Mouse (Mus musculus): ENCODE data around the gene Hdac4. TPM values are rescaled to one million over a fixed set of nuclear protein-coding genes. Genes with fewer than 3 reads are reported as not detected.

The Hdac4 gene
- polyA plus RNA-seq, 1 experiment, result 21.2 TPM

DNA sequence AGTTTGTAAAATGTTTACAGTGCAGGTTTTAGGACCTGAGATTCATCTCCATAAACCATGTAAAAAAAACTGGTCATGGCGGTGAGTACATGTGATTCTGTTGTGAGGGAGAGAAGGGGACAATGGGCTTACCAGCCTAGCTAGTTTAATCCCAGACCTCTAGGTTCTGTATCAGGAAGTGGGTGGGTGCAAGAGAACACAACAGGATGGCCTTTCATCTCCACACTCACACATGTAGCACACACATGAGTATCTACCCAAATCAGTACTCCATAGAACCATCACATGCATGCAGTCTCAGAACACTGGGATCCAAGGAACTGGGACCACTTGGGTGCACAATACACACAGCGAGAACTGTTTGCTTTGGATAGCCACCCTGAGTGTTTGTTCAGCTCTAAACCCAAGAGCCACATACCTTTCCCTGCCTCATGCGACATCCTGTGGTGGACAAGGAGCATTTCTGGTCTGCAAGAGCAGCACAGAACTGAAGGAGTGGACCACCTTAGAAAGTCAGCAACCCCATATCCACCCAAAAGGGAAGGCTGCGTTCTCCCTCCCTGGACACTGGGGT lies 143.9 kb downstream of the Hdac4 start:
- H3K36me3 ChIP-seq (ENCODE audit: control insufficient read depth, insufficient read depth), result peaks cover 5% of the 10 kb centered on the region
- H3K4me3 ChIP-seq, result no peak overlapping the region
- no peak for TF ChIP-seq REST (IDR thresholded peaks at IDR 0.05; ENCODE audit: insufficient read depth, insufficient read length)
- no peak for TF ChIP-seq TCF3 (IDR thresholded peaks at IDR 0.05; ENCODE audit: insufficient read length, low read depth)
- no peak overlapping the region for H3ac ChIP-seq (ENCODE audit: control insufficient read depth, insufficient read length)
- H3K27me3 ChIP-seq (ENCODE audit: control insufficient read depth, insufficient read depth, insufficient read length), result no peaks in the 10 kb centered on the region
- peaks cover 36% of the 10 kb centered on the region for H3K79me2 ChIP-seq (ENCODE audit: control insufficient read depth, insufficient read depth)
- no peak overlapping the region for H3K4me2 ChIP-seq (ENCODE audit: low read depth)

DNA sequence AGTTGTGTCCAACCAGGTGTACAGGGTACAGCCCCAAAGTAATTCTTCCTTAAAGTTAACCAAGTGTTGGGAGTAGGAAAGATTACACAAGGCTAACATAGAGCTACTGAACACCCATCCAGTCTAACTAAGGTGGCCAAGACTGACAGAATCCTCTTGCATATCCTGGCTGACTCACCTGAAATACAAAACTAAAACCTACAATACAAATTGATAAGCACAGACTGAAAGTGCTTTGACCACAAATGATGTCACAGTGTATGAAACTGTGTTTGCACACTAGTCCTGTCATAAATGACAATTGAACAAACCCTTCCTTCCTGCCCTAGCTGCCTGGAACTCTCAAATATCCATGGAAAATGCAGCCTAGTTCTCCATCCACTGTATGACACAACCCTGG lies 144.5 kb downstream of the Hdac4 start:
- Histone ChIP-seq H3K4me3 (no peak overlapping the region), H3K27me3 (ENCODE audit: control insufficient read depth, insufficient read depth, insufficient read length) (no peaks in the 10 kb centered on the region), H3ac (ENCODE audit: control insufficient read depth, insufficient read length) (no peak overlapping the region), H3K79me2 (ENCODE audit: control insufficient read depth, insufficient read depth) (peaks cover 32% of the 10 kb centered on the region), H3K36me3 (ENCODE audit: control insufficient read depth, insufficient read depth) (peaks cover 5% of the 10 kb centered on the region), H3K4me2 (ENCODE audit: low read depth) (no peak overlapping the region)
- TF ChIP-seq SRF (IDR thresholded peaks at IDR 0.05; ENCODE audit: control insufficient read depth, insufficient read length, low read depth) (no peak), MYOG (IDR thresholded peaks at IDR 0.05; ENCODE audit: control insufficient read depth in 1 of 3, insufficient read depth in 1 of 3, insufficient read length in 2 of 3, low read depth in 2 of 3) (no peak), E2F4 (IDR thresholded peaks at IDR 0.05; ENCODE audit: insufficient read depth) (no peak), MYOD1 (IDR thresholded peaks at IDR 0.05; ENCODE audit: control insufficient read depth in 1 of 3, insufficient read length in 2 of 3, low read depth in 2 of 3) (no peak), REST (IDR thresholded peaks at IDR 0.05; ENCODE audit: insufficient read depth, insufficient read length) (no peak), USF1 (IDR thresholded peaks at IDR 0.05; ENCODE audit: low read depth) (no peak), TCF12 (IDR thresholded peaks at IDR 0.05; ENCODE audit: insufficient read depth, poor library complexity, severe bottlenecking) (no peak), TCF3 (IDR thresholded peaks at IDR 0.05; ENCODE audit: insufficient read length, low read depth) (no peak)

DNA sequence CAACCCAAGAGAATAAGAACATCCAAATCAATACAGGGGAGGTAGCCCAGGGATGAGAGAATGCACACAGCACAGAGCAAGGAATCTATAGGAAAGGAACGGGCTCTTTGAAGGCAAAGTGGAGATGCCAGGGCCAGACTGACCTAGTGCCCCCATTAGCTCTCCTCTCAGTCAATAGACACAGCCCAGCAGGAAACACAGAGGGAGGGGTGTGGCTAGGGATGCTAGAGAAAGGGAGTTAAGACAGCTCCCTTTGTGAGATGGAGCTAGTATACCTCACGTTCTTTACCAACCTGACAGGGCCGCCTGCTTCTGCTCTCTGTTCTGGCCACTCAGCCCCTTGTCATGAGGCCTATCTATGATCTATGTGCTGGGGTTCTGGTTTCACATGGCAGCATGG lies 144.9 kb downstream of the Hdac4 start:
- H3K4me3 ChIP-seq, result no peak overlapping the region
- H3K36me3 ChIP-seq (ENCODE audit: control insufficient read depth, insufficient read depth), result peaks cover 5% of the 10 kb centered on the region
- no peak overlapping the region for H3ac ChIP-seq (ENCODE audit: control insufficient read depth, insufficient read length)
- no peaks in the 10 kb centered on the region for H3K27me3 ChIP-seq (ENCODE audit: control insufficient read depth, insufficient read depth, insufficient read length)
- H3K4me2 ChIP-seq (ENCODE audit: low read depth), result no peak overlapping the region
- H3K79me2 ChIP-seq (ENCODE audit: control insufficient read depth, insufficient read depth), result peaks cover 34% of the 10 kb centered on the region
- no peak for TF ChIP-seq MYOD1 (IDR thresholded peaks at IDR 0.05; ENCODE audit: control insufficient read depth in 1 of 3, insufficient read length in 2 of 3, low read depth in 2 of 3)
- no peak for TF ChIP-seq E2F4 (IDR thresholded peaks at IDR 0.05; ENCODE audit: insufficient read depth)
- TF ChIP-seq REST (IDR thresholded peaks at IDR 0.05; ENCODE audit: insufficient read depth, insufficient read length), result no peak
- no peak for TF ChIP-seq TCF3 (IDR thresholded peaks at IDR 0.05; ENCODE audit: insufficient read length, low read depth)
- no peak for TF ChIP-seq MAX (IDR thresholded peaks at IDR 0.05; ENCODE audit: low read depth)
- no peak for TF ChIP-seq SRF (IDR thresholded peaks at IDR 0.05; ENCODE audit: control insufficient read depth, insufficient read length, low read depth)
- no peak for TF ChIP-seq USF1 (IDR thresholded peaks at IDR 0.05; ENCODE audit: low read depth)
- TF ChIP-seq CEBPB (IDR thresholded peaks at IDR 0.05; ENCODE audit: insufficient read depth, poor library complexity, severe bottlenecking), result no peak
- TF ChIP-seq TCF12 (IDR thresholded peaks at IDR 0.05; ENCODE audit: insufficient read depth, poor library complexity, severe bottlenecking), result no peak
- no peak for TF ChIP-seq MYOG (IDR thresholded peaks at IDR 0.05; ENCODE audit: control insufficient read depth in 1 of 3, insufficient read depth in 1 of 3, insufficient read length in 2 of 3, low read depth in 2 of 3)
- no peak for TF ChIP-seq POLR2AphosphoS2 (IDR thresholded peaks at IDR 0.05; ENCODE audit: insufficient read length, low read depth)

DNA sequence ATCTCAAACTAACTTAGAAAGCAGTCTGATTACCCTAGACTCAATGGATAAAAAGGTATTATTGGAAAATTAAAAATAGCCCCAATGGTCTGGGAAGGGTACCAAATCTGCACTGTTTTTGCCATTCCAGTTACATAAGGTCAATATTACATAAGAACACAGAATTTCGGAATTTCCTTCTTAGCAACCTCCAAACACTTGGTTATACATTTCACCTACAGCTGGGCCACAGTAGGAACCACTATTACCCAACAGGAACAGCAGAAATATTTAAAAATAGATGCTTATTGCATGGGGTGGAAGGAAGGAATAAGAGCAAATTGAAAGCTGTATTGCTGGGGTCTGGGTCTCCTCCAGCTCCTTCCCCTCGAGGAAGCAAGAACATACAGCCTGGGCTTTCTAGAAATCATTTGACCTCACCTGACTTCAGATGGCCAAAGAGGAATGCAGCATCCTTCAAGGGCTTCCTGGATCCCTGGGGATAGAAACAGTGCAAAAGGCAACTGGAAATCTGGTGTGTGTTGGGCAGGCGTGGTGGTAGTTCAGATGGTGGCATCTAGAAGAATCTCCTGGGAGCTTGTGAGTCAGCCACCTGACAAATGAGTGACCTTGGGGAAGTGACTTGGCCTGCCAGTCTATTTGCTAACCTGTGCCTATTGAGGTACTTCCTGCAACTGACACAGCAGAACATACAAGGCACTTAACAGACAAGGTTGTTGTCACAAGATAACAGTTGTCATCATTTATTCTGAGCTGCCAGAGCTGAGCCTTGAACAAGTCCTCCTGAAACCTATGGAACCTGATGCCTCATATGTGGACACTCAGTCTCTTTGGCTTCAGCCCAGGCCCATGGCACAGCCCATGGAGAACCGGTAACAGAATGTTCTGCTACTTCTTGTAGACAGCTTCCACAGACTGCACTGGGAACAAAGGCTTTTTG lies 146.8 kb downstream of the Hdac4 start:
- H3K36me3 ChIP-seq (ENCODE audit: control insufficient read depth, insufficient read depth), result no peaks in the 10 kb centered on the region
- no peaks in the 10 kb centered on the region for H3K27me3 ChIP-seq (ENCODE audit: control insufficient read depth, insufficient read depth, insufficient read length)
- peaks cover 41% of the 10 kb centered on the region for H3K79me2 ChIP-seq (ENCODE audit: control insufficient read depth, insufficient read depth)
- H3ac ChIP-seq (ENCODE audit: control insufficient read depth, insufficient read length), result no peak overlapping the region
- H3K4me2 ChIP-seq (ENCODE audit: low read depth), result no peak overlapping the region
- TF ChIP-seq TCF3 (IDR thresholded peaks at IDR 0.05; ENCODE audit: insufficient read length, low read depth) (no peak), TCF12 (IDR thresholded peaks at IDR 0.05; ENCODE audit: insufficient read depth, poor library complexity, severe bottlenecking) (no peak), POLR2A (IDR thresholded peaks at IDR 0.05; ENCODE audit: insufficient read length, low read depth) (no peak)
- no peak overlapping the region for H3K4me3 ChIP-seq

DNA sequence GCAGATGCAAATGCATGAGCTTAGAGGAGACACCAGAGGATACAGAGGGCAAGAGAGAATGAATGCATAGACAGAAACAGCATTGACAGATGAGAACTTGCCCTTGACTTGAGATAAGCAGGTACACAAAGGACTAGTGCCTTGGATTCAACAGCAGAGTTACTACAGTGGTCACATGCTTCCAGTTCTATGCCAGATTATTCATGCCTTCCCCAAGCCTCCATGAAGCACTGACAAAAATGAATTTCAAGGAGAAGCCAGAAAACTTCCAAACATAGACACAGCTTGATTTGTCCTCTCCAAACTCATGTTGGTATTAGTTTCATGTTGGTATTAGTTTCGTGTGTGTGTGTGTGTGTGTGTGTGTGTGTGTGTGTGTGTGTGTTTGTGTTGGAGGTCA lies 149.8 kb downstream of the Hdac4 start:
- Histone ChIP-seq H3ac (ENCODE audit: control insufficient read depth, insufficient read length) (no peak overlapping the region), H3K4me2 (ENCODE audit: low read depth) (no peak overlapping the region), H3K27me3 (ENCODE audit: control insufficient read depth, insufficient read depth, insufficient read length) (no peaks in the 10 kb centered on the region), H3K79me2 (ENCODE audit: control insufficient read depth, insufficient read depth) (peaks cover 37% of the 10 kb centered on the region), H3K4me3 (no peak overlapping the region), H3K36me3 (ENCODE audit: control insufficient read depth, insufficient read depth) (no peaks in the 10 kb centered on the region)
- no peak for TF ChIP-seq MYOG (IDR thresholded peaks at IDR 0.05; ENCODE audit: control insufficient read depth in 1 of 3, insufficient read depth in 1 of 3, insufficient read length in 2 of 3, low read depth in 2 of 3)
- no peak for TF ChIP-seq CEBPB (IDR thresholded peaks at IDR 0.05; ENCODE audit: insufficient read depth, poor library complexity, severe bottlenecking)
- no peak for TF ChIP-seq MYOD1 (IDR thresholded peaks at IDR 0.05; ENCODE audit: control insufficient read depth in 1 of 3, insufficient read length in 2 of 3, low read depth in 2 of 3)
- no peak for TF ChIP-seq POLR2AphosphoS2 (IDR thresholded peaks at IDR 0.05; ENCODE audit: insufficient read length, low read depth)
- no peak for TF ChIP-seq SRF (IDR thresholded peaks at IDR 0.05; ENCODE audit: control insufficient read depth, insufficient read length, low read depth)
- no peak for TF ChIP-seq MAX (IDR thresholded peaks at IDR 0.05; ENCODE audit: low read depth)
- TF ChIP-seq REST (IDR thresholded peaks at IDR 0.05; ENCODE audit: insufficient read depth, insufficient read length), result no peak

Measured in myocyte (in vitro differentiated cells).